Mouse (Mus musculus) heart, postnatal 0 days (tissue): ENCODE results near the gene 4931406P16Rik.

Source experiments
- CTCF ChIP-seq: IDR thresholded peaks from 2 replicates; pipeline ENCODE4 v1.5.1; 2016; ENCODE audit warnings: antibody characterized with exemption, control low read depth, low read depth
- EP300 ChIP-seq: IDR thresholded peaks from 2 replicates; pipeline ENCODE4 v1.6.1; 2016; ENCODE audit warnings: antibody characterized with exemption, low read depth

DNA sequence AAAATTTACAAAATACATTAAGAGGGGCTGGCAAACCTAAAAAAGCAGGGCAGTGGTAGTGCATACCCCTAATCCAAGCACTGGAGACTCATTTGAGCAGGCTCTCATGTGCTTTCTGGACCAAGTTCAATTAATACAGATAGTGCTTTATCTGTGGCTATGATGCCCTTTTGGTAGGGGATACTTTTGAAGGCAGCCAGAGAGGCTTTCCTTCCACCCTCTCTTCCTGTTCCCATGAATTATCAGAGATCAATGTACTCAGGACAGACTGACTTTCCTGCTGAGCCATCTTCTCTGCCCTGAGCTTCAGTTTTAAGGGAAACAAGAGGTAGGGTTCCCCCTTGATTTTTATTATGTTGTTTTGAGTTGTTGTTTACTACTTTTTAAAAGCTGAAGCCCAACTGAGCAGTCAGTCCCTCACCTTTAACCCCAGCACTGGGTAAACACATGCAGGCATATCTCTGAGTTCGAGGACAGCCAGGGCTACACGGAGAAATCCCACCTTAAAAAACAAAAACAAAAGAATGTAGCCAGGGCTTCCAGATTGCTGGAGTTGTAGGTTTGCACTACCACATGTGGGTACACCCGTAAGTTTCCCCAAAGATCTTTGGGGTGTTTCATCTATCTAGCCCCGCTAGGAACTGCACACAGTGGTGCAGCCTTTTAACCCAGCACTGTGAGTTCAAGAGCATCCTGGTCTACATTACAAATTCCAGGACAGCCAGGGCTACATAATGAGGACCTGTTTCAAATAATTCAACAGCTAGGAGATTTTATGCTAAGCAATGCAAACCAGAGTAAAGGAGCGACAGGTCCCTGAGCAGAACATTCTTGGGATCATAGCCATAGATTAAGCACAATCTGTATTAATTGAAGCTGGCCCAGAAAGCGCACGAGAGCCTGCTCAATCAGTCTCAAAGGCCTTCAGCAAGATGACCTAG, 80.3 kb downstream of the 4931406P16Rik start:
- no peak for TF ChIP-seq CTCF
- no peak for TF ChIP-seq EP300
